Mouse (Mus musculus): Measurements from ENCODE around the gene Tmem60. TPM values are rescaled to one million over a fixed set of nuclear protein-coding genes. Genes with fewer than 3 reads are reported as not detected.

The Tmem60 gene
- polyA plus RNA-seq, 1 experiment from 2014 or later, result 54.7 TPM

DNA sequence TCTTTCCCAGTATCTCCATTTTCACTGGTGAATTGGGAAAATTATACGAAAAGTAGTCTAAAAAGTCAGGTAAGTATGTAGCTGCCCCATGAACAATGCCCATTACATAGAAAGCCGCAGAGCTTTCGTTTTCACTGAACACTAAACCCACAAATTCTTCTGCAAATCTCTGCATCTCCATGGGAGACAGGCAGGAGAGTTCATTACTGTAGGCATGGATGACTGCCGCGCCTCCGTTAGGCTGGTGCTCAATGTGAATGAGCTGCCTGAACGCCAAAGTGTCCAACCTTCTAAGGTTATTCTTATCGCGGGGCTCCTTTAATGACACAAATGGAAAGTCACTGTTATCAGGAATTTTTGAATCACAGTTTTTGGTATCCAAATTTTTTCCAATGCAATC is 37.6 kb downstream of the Tmem60 start:
- Histone ChIP-seq H3K27ac (ENCODE audit: low read depth) (no peak overlapping the region), H3K4me2 (ENCODE audit: low read length) (no peak overlapping the region)
- WGBS, result 97% methylated on average over 9 of the region's 9 CpGs

GRCm38 (mm10) chr5:20924608-20925007 is 42.6 kb downstream of the Tmem60 start:
- H3K36me3 ChIP-seq (ENCODE audit: control insufficient read depth, insufficient read depth, low read length), result peaks cover 3% of the 10 kb centered on the region; the same call in 1 of the 2 replicates

More for the DNA sequence above, 37.6 kb downstream of the Tmem60 start:
- Histone ChIP-seq H3K36me3 (ENCODE audit: control insufficient read depth, insufficient read depth, low read length) (peaks cover 5% of the 10 kb centered on the region; the same call in 1 of the 2 replicates), H3K27me3 (replicated peaks; ENCODE audit: control insufficient read depth, insufficient read depth, low read length) (no peaks in the 10 kb centered on the region), H3K4me3 (ENCODE audit: low read depth, low read length) (no peak overlapping the region), H3K4me1 (replicated peaks; ENCODE audit: control insufficient read depth, insufficient read depth, low read length) (no peaks in the 10 kb centered on the region), H3K9ac (ENCODE audit: low read length) (no peak overlapping the region), H3K9me3 (ENCODE audit: control insufficient read depth, low read length) (no peaks in the 10 kb centered on the region)
- no peak for DNase-seq (ENCODE audit: low spot score)
- ATAC-seq (replicated peaks; ENCODE audit: low FRiP score, low TSS enrichment, low read depth), result no peak

GRCm38 (mm10) chr5:20925451-20925850 is 43.5 kb downstream of the Tmem60 start:
- Histone ChIP-seq H3K4me1 (replicated peaks; ENCODE audit: control insufficient read depth, insufficient read depth, low read length) (peaks cover 7% of the 10 kb centered on the region; the same call in 1 of the 2 replicates), H3K4me2 (ENCODE audit: low read length) (no peak overlapping the region), H3K9me3 (ENCODE audit: control insufficient read depth, low read length) (no peaks in the 10 kb centered on the region), H3K27me3 (replicated peaks; ENCODE audit: control insufficient read depth, insufficient read depth, low read length) (no peaks in the 10 kb centered on the region), H3K4me3 (ENCODE audit: low read depth, low read length) (no peak overlapping the region), H3K36me3 (ENCODE audit: control insufficient read depth, insufficient read depth, low read length) (no peaks in the 10 kb centered on the region), H3K27ac (ENCODE audit: low read depth) (no peak overlapping the region), H3K9ac (ENCODE audit: low read length) (no peak overlapping the region)
- DNase-seq (ENCODE audit: low spot score) (no peak), ATAC-seq (replicated peaks; ENCODE audit: low FRiP score, low TSS enrichment, low read depth) (no peak)
- 68% methylated on average over 3 of the region's 3 CpGs for WGBS

More at GRCm38 (mm10) chr5:20924608-20925007, 42.6 kb downstream of the Tmem60 start:
- Histone ChIP-seq H3K27me3 (replicated peaks; ENCODE audit: control insufficient read depth, insufficient read depth, low read length) (no peaks in the 10 kb centered on the region), H3K9me3 (ENCODE audit: control insufficient read depth, low read length) (no peaks in the 10 kb centered on the region), H3K4me2 (ENCODE audit: low read length) (no peak overlapping the region), H3K27ac (ENCODE audit: low read depth) (no peak overlapping the region), H3K4me1 (replicated peaks; ENCODE audit: control insufficient read depth, insufficient read depth, low read length) (no peaks in the 10 kb centered on the region), H3K9ac (ENCODE audit: low read length) (no peak overlapping the region), H3K4me3 (ENCODE audit: low read depth, low read length) (no peak overlapping the region)
- ATAC-seq (replicated peaks; ENCODE audit: low FRiP score, low TSS enrichment, low read depth) (no peak), DNase-seq (ENCODE audit: low spot score) (no peak)
- WGBS, result 78% methylated on average over 3 of the region's 3 CpGs

DNA sequence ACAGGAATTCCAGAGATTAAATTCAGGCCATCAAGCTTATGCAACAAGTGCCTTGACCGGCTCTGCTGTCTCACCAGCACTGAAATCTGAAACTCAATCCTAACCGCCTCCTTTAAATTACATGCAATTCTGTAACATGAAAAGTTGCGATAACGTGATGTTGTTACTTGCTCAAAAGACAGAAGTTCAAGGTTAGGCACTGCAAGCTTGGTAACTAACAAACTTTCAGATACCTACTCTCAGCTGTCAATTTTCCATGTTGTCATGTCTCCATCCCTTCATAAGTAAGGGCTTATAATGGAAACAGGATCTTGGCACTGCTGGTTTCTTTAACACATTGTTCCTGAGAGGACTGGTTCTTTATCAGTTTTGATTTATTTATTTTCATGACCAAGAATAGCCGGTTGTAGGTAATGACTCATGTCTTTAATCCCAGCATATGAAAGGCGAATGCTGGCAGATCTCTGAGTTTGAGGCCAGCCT is 47.7 kb downstream of the Tmem60 start:
- Histone ChIP-seq H3K27ac (ENCODE audit: low read depth) (no peak overlapping the region), H3K27me3 (replicated peaks; ENCODE audit: control insufficient read depth, insufficient read depth, low read length) (no peaks in the 10 kb centered on the region), H3K4me2 (ENCODE audit: low read length) (no peak overlapping the region), H3K4me3 (ENCODE audit: low read depth, low read length) (no peak overlapping the region), H3K9me3 (ENCODE audit: control insufficient read depth, low read length) (no peaks in the 10 kb centered on the region), H3K36me3 (ENCODE audit: control insufficient read depth, insufficient read depth, low read length) (no peaks in the 10 kb centered on the region), H3K9ac (ENCODE audit: low read length) (no peak overlapping the region), H3K4me1 (replicated peaks; ENCODE audit: control insufficient read depth, insufficient read depth, low read length) (peaks cover 7% of the 10 kb centered on the region; the same call in 1 of the 2 replicates)
- ATAC-seq (replicated peaks; ENCODE audit: low FRiP score, low TSS enrichment, low read depth) (no peak), DNase-seq (ENCODE audit: low spot score) (no peak)
- WGBS, result 66% methylated on average over 6 of the region's 6 CpGs

- Histone ChIP-seq H3K9me3 (ENCODE audit: control insufficient read depth, low read length) (no peaks in the 10 kb centered on the region), H3K9ac (ENCODE audit: low read length) (no peak overlapping the region), H3K27ac (ENCODE audit: low read depth) (no peak overlapping the region), H3K36me3 (ENCODE audit: control insufficient read depth, insufficient read depth, low read length) (no peaks in the 10 kb centered on the region), H3K27me3 (replicated peaks; ENCODE audit: control insufficient read depth, insufficient read depth, low read length) (no peaks in the 10 kb centered on the region), H3K4me1 (replicated peaks; ENCODE audit: control insufficient read depth, insufficient read depth, low read length) (peaks cover 7% of the 10 kb centered on the region; the same call in 1 of the 2 replicates), H3K4me3 (ENCODE audit: low read depth, low read length) (no peak overlapping the region), H3K4me2 (ENCODE audit: low read length) (no peak overlapping the region)
- ATAC-seq (replicated peaks; ENCODE audit: low FRiP score, low TSS enrichment, low read depth), result no peak
- DNase-seq (ENCODE audit: low spot score), result no peak
Observed at GRCm38 (mm10) chr5:20930430-20930829, 48.4 kb downstream of the Tmem60 start.

DNA sequence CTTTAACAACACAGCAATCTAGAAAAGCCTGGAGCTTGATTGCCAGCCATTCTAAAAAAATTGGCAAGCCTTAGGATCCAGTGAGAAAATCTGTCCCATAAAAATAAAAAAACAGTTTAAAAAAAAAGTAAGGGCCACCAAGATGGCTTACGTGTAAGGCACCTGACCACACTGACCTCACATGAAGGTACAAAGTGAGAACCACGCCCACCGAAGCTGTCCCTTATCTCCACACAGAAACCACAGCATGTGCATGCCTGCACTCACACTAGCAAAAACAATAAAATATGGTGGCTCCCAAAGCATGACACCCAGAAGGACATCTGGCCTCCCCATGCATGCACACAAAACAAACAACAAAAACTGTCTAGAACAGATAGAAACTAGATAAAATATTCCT is 49.3 kb downstream of the Tmem60 start:
- no peaks in the 10 kb centered on the region for H3K36me3 ChIP-seq (ENCODE audit: control insufficient read depth, insufficient read depth, low read length)
- H3K4me2 ChIP-seq (ENCODE audit: low read length), result no peak overlapping the region
- H3K4me3 ChIP-seq (ENCODE audit: low read depth, low read length), result no peak overlapping the region
- no peaks in the 10 kb centered on the region for H3K9me3 ChIP-seq (ENCODE audit: control insufficient read depth, low read length)
- DNase-seq (ENCODE audit: low spot score) (no peak), ATAC-seq (replicated peaks; ENCODE audit: low FRiP score, low TSS enrichment, low read depth) (no peak)
- no peak overlapping the region for H3K9ac ChIP-seq (ENCODE audit: low read length)
- no peaks in the 10 kb centered on the region for H3K27me3 ChIP-seq (replicated peaks; ENCODE audit: control insufficient read depth, insufficient read depth, low read length)
- WGBS, result 76% methylated on average over 3 of the region's 3 CpGs
- no peak overlapping the region for H3K27ac ChIP-seq (ENCODE audit: low read depth)
- H3K4me1 ChIP-seq (replicated peaks; ENCODE audit: control insufficient read depth, insufficient read depth, low read length), result peaks cover 7% of the 10 kb centered on the region; the same call in 1 of the 2 replicates

GRCm38 (mm10) chr5:20932585-20932984 is 50.6 kb downstream of the Tmem60 start:
- Histone ChIP-seq H3K36me3 (ENCODE audit: control insufficient read depth, insufficient read depth, low read length) (no peaks in the 10 kb centered on the region), H3K4me3 (ENCODE audit: low read depth, low read length) (no peak overlapping the region), H3K4me1 (replicated peaks; ENCODE audit: control insufficient read depth, insufficient read depth, low read length) (peaks cover 7% of the 10 kb centered on the region; the same call in 1 of the 2 replicates), H3K27ac (ENCODE audit: low read depth) (no peak overlapping the region), H3K27me3 (replicated peaks; ENCODE audit: control insufficient read depth, insufficient read depth, low read length) (no peaks in the 10 kb centered on the region), H3K9me3 (ENCODE audit: control insufficient read depth, low read length) (no peaks in the 10 kb centered on the region), H3K4me2 (ENCODE audit: low read length) (no peak overlapping the region), H3K9ac (ENCODE audit: low read length) (no peak overlapping the region)
- 91% methylated on average over 3 of the region's 3 CpGs for WGBS
- DNase-seq (ENCODE audit: low spot score) (no peak), ATAC-seq (replicated peaks; ENCODE audit: low FRiP score, low TSS enrichment, low read depth) (no peak)

DNA sequence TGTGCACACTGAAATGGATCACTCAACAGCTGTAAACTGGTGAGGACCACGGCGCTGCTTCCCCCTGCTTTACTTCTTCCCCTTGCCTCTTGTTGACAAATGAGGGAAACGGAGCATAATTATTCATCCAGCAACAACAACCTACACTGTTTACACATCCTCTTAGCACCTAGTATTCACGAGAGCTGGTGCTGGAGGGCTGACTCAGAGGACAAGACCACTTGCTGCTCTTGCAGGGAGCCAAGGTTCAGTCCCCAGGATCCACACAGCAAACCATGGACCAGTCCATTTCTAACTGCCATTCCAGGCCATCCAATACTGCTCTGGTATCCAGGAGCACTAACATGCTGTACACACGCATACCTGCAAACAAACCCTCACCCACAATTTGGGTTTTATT is 53.9 kb downstream of the Tmem60 start:
- Histone ChIP-seq H3K27me3 (replicated peaks; ENCODE audit: control insufficient read depth, insufficient read depth, low read length) (no peaks in the 10 kb centered on the region), H3K27ac (ENCODE audit: low read depth) (no peak overlapping the region), H3K9ac (ENCODE audit: low read length) (no peak overlapping the region), H3K4me3 (ENCODE audit: low read depth, low read length) (no peak overlapping the region), H3K36me3 (ENCODE audit: control insufficient read depth, insufficient read depth, low read length) (no peaks in the 10 kb centered on the region), H3K4me2 (ENCODE audit: low read length) (no peak overlapping the region), H3K9me3 (ENCODE audit: control insufficient read depth, low read length) (no peaks in the 10 kb centered on the region), H3K4me1 (replicated peaks; ENCODE audit: control insufficient read depth, insufficient read depth, low read length) (no peaks in the 10 kb centered on the region)
- DNase-seq (ENCODE audit: low spot score), result no peak
- ATAC-seq (replicated peaks; ENCODE audit: low FRiP score, low TSS enrichment, low read depth), result no peak
- 54% methylated on average over 5 of the region's 5 CpGs for WGBS
